Mouse (Mus musculus): ENCODE results near the gene Pigs. TPM values are rescaled to one million over a fixed set of nuclear protein-coding genes. Genes with fewer than 3 reads are reported as not detected.

Pigs gene
- 12.6 and 17.9 TPM in 2 replicates for total RNA-seq (2017)

DNA sequence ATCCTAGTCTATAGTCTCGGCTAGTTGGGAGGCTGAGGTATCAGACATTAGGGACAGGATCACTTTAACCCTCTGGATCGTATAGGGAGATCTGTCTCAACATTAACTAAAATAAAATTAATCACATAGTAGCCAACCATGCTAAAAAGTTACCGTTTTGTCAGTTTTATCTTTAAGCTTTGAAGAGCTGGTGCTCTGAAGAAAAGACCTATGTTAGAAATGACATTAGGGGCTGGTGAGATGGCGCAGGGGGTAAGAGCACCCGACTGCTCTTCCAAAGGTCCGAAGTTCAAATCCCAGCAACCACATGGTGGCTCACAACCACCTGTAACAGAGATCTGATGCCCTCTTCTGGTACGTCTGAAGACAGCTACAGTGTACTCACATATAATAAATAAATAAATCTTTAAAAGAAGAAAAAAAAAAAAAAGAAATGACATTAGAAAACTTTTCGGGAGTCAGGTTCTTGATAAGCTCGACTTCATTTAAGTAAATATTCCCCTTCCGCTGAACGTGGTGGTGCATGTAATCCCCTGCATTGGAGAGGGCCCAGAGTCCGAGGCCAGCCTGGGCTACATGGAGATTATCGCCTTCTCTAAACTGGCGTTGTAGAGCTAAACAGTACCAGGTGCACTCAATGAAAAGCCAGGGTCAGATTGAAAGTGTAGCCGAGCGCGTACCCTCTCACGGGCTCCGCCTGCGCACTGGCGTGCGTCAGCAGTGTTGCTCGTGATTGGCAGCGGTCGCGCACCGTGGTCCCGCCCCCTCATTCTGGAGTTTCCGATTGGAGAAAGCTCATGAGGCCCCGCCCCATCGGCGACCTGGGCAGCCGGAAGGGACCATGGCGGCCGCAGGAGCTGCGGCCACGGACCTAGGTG, at the start of gene Pigs:
Pigs (plus strand) TSS at position 782 of the 878 bp plus-strand sequence.
- ATAC-seq (replicated peaks; ENCODE audit: low read depth, poor library complexity, severe bottlenecking): peak; percentile 98

DNA sequence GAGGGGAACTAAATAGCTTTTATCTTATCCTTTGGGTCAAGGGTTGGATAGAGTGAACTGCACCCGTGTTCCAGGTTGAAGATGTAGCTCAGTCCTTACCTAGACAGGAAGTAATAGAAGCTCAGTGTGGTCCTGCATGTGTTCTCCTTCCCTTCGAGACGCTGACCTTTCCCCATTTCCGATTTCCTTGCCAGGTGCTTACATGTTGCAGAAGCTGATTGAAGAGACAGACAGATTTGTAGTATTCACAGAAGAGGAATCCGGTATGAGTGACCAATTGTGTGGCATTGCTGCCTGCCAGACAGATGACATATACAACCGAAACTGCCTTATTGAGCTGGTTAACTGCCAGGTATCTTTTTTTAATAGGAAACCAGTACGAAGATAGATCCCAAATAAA, 49.4 kb upstream of the Pigs start:
- no peak for ATAC-seq (replicated peaks; ENCODE audit: low read depth, poor library complexity, severe bottlenecking)

DNA sequence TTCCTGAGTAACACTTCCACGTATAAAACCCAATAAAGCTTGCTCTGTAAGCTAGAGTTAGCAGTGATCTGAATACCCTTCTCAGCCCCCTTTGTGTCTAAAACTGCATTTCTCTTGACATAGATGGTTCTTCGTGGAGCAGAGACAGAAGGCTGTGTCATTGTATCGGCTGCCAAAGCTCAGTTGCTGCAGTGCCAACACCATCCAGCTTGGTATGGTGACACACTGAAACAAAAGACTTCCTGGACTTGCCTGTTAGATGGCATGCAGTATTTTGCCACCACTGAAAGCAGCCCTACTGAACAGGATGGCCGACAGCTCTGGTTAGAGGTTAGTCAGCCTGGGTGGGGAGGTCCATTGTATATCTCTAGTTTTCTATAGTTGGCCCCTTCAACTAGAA, 48.6 kb upstream of the Pigs start:
- ATAC-seq (replicated peaks; ENCODE audit: low read depth, poor library complexity, severe bottlenecking): no peak

DNA sequence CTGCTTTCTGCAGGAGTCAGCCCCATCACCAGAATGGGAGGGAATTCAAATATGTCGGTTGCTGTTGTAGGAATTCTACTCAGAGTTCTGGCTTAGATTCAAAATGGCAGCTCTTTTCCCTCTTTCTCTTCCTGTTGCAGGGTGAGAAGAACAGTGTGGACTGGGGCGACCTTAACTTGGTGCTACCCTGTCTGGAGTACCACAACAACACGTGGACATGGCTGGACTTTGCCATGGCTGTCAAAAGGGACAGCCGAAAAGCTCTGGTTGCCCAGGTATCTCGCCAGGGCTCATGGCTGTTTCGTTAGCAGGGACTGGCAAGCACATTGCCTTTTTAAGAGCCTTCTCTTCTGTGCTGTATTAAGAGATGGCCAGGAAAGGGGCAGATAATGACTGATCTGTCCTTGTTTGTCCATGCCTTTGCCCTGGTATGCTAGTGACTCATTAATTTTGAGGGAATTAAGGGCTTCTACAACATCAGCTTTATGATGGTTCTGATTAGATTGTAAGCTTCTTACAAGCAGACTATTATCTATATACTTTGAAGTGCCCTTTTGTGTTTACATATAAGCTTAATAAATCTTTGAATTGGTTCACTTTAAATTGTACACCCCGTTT, 39.0 kb upstream of the Pigs start:
- ATAC-seq (replicated peaks; ENCODE audit: low read depth, poor library complexity, severe bottlenecking): no peak

DNA sequence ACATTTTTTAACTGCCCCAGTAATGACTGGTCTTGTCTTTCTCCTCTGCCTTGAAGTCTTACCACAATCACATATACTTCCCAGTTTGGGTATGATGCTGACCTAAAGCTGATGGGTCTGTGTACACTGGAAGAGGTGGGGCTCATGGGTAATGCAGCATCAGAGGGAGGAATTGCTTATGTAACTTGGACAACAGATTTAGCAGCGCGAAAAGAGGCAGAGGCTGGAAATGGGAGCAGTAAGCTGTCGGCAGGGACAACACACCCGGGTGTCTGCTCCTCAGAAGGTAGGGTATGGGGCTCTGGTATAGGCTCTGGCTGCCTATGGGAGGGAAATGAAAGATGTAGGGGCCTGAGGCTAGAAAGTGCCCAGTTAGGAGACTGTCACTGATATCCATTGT, 37.6 kb upstream of the Pigs start, which contains the start of gene BC030499:
BC030499 (plus strand) TSS at position 188 of the 400 bp plus-strand sequence.
- ATAC-seq (replicated peaks; ENCODE audit: low read depth, poor library complexity, severe bottlenecking): no peak

DNA sequence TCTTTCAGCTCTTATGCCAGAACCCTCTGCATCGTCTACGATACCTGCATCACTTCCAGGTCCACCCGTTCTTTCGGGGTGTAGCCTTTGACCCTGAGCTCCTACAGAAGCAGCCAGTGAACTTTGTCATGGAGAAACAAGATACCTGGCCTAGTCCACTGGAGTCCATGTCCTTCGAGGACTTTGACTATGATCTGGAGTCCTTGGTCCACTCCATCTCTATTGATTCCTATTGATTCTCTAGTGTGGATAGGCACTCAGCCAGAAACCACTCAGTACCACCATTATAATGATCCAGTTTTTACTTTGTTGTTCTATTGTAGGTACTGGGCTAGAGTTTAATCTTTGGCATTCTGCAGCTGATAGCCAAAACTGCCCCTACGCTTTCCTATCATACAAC, 33.6 kb upstream of the Pigs start:
- ATAC-seq (replicated peaks; ENCODE audit: low read depth, poor library complexity, severe bottlenecking): no peak

DNA sequence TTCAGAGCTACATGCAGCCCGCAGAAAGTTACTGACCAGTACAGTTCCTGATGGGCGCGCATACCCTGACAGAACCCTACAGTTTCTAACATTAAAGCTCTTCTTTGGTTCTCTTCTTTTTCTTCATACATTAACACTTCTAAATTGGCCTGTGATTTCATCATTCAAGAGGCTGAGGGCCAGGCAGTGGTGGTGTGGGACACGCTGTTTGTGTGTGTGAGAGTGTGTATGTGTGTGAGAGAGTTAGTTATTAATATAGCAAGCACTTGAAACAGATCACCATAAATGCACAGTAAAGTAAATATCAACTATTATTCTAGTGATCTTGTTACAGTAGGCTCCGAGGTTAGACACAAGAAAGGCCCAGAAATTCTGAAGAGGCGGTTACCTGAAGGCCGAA, 27.3 kb upstream of the Pigs start:
- ATAC-seq (replicated peaks; ENCODE audit: low read depth, poor library complexity, severe bottlenecking): no peak

DNA sequence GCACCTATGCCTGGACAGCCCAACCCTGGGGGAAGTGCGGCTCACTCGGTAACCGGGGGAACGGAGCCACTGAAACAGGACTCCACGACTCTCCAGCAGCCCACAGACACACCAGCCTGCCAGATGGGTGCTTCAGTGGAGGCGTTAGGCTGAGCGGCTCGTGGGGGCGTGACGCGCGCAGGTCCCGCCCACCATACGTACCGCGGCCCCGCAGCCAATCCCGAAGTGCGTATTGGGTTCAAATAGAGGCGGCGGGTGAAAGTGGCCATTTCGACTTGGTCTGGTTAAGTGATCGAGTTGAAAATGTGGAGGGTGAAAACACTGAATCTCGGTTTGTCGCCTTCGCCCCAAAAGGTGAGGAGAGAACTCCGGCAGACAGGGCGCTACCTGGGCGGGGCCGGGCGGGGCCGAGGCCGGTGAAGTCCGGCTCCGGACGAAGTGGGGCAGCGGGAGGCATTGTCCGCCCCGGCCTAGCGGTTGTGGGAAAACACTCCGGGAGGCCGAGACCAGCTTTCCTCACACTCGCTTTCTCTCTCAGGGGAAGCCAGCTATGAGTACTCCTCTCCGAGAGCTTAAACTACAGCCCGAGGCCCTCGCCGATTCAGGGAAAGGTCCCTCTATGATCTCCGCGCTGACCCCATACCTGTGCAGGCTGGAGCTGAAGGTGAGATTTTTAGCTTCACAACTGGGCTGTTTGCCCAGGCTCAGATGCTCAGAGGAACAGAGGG, 26.7 kb upstream of the Pigs start, which contains the start of gene Spag5:
Spag5 (plus strand) TSS at position 173 of the 728 bp plus-strand sequence.
- ATAC-seq (replicated peaks; ENCODE audit: low read depth, poor library complexity, severe bottlenecking): peak; percentile 100

DNA sequence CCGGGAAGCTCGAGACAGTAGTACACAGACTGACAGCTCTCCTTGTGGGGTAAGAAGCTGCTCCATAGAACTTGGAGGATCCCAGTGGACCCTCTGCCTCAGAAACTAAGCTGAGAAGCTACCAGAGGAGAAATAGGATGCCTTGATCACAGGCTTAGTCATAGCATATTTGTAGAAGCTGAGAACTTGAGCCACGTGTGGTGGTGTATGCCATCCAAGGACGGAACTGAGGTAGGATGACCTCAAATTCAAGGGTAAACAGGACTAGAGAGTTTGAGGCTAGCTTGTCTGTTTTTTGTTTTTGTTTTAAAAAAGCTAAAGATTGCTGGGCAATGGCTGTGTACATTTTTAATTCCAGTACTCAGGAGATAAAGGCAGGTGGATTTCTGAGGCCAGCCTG, 22.9 kb upstream of the Pigs start:
- ATAC-seq (replicated peaks; ENCODE audit: low read depth, poor library complexity, severe bottlenecking): no peak

DNA sequence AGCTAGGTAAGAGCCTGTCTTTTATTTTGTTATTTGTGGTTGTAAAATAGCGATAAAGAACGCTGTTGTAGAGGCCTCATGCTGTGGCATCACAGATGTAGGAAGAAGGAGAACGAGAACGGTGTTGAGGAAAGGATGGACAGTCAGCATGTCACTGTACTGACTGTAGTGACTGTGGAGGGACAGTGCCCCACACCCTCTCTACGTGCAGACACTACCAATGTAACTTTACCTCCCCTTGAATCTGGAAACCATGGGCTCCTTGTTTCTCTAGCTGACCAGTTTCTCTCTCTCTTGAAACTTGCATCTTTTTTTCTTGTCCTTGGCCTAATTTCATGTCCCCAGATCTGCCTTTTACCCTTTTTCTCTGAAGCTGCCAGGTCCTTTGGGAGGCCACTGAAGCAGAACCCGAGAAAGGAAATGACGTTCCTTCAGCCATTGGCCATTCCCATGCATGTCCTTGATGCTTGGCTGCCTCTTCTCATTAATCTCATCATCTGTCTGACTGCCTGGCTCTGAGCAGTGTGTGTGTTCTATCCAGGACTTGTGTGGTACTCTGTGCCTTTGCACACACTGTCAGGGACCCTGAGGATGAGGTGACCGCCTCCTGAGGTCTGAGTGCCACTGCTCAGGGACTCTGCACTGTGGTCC, 17.2 kb upstream of the Pigs start:
- ATAC-seq (replicated peaks; ENCODE audit: low read depth, poor library complexity, severe bottlenecking): no peak

DNA sequence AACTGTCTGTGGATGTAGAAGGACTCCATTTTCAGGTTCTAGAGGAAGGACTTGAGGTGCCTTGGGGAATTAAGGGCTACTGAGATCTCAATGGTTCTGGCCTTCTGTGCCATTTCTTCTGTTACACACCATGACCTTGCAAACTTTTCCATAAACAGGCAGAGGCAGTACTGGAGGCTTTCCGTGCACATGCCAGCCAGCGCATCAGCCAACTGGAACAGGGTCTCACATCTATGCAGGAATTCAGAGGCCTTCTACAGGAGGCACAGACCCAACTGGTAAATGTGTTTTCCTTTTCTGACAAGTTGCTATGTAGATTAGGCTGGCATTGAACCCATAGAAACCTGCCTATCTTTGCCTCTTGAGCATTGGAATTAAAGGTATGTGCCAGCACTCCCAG, 14.6 kb upstream of the Pigs start:
- ATAC-seq (replicated peaks; ENCODE audit: low read depth, poor library complexity, severe bottlenecking): no peak

DNA sequence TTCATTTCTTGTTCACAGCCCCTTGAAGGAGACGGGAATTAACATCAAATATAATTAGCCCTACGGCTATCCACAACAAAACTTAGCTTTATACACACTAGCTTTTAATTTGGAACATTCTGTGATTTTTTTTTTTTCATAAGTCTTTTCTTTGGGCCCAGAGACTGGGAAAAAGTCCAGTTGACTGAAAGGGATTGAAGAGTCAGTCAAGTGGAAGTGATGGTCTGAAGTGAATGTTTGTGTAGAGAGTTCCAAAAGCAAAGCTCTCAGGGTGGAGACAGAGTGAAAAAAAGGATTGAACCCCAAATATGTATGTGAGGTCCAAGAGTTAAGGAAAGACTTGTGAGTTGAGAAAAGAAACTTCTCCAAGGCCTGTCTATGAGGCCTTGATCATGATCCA, 9.8 kb upstream of the Pigs start:
- no peak for ATAC-seq (replicated peaks; ENCODE audit: low read depth, poor library complexity, severe bottlenecking)

DNA sequence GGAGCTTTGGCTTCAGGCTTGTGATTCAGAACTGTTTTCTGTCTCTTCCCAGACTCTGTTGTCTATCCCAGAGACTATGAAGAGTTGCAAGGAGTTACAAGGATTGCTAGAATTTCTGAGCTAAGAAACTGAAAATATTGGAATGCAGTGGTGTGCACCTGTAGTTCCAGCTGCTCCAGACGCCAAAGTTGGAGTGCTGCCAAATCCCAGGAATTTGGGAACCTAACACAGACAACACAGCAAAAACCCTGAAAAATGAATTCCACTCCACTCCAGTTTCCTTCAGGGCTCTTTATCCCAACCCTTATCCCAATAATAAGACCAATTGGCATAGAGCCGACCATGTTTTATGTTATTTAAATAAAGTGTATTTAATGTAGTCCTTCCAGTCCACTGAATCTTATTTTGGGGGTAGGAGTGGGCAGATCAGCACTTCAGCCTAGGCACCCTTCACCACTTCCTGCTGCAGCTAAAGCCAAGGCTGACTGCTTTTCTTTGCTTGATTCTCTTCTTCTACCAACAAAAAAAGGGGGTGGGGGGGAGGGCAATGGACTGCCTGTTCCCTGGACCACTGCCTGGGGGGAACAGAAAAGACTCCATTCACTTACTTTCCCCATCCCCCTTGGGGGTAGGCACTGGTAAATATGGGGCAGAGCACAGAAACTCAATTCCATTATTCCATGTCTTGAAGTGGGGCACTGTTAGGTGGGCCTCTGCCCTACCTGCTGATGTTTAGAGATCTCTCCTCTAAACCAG, 6.0 kb upstream of the Pigs start:
- no peak for ATAC-seq (replicated peaks; ENCODE audit: low read depth, poor library complexity, severe bottlenecking)

DNA sequence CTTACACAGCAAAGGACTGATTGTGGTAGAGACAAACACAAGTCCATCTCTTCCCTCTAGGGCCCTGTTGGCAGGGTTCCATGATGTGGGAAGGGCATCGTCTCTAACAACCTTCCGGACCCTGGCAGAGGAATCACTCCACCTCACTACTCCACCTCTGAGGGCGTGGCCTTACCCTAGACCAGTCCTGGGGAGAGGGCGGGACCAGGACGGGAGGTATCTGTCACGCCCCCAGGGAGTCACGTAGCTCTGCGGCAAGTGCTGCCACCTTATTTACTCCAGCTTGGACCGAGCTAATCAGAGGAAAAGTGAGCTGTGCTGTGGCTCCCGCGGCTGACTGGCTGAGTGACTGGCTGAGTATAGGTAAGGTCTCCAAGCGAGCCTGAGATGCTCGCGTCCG, 5.4 kb upstream of the Pigs start, which contains the start of gene Aldoc:
Aldoc (plus strand) TSS at position 109 of the 400 bp plus-strand sequence.
- ATAC-seq (replicated peaks; ENCODE audit: low read depth, poor library complexity, severe bottlenecking): peak; percentile 97

DNA sequence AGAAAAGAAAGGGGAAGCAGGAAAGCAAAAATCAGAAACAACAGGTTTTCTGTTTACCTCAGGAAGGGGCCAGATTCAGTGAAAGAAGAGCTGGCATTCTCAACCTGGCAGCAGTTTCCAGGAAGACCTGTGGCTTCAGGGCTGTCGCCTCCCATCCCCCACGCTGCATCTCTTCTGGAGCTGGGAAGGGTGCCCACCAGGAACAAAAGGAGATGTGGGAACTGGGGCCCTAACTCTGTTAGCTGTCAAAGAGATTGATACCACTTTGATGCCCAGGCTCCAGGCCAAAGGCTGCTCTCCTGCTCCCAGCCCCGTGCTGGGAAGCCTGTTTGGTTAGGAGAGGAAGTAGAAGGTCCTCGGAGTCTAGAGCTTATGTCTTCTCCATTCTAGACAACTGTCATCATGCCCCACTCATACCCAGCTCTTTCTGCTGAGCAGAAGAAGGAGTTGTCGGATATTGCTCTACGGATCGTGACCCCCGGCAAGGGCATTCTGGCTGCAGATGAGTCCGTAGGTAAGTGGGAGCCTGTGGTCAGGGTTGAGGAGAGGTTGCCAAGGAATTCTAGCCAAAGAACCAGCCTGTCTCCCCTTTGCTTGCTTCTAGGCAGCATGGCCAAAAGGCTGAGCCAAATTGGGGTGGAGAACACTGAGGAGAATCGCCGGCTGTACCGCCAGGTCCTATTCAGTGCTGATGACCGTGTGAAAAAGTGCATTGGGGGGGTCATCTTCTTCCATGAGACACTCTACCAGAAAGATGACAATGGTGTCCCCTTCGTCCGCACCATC, 4.0 kb upstream of the Pigs start:
- no peak for ATAC-seq (replicated peaks; ENCODE audit: low read depth, poor library complexity, severe bottlenecking)

DNA sequence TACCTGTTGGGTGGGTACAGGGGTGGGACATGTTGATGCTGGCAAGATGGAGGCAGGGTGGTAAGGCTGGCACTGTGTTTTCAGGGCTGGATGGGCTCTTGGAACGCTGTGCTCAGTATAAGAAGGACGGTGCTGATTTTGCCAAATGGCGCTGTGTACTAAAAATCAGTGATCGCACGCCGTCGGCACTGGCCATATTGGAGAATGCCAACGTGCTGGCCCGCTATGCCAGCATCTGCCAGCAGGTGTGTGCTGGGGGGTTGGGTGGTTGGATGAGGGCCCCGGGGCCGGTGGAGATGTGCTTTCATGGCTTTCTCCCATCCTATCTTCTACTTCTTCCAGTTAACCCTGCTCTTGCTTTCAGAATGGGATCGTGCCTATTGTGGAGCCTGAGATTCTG, 3.2 kb upstream of the Pigs start:
- no peak for ATAC-seq (replicated peaks; ENCODE audit: low read depth, poor library complexity, severe bottlenecking)

DNA sequence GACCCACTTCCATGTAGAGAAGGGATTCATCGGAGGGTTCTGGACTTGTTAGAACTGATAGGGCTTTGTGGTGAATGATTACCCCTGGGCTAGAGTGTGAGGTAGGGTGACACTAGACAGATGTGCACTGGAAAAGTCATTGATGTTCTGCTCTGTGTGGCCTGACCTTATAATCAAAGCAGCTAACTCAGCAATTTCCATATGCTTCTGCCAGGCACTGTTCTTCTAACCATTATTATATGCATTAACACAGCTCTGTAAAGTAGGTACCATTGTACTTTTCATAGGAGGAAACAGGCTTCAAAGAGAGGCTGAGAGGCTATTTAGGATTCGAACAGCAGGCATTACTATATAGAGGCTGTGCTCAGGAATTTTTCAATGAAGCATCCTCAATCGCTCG, 1.0 kb upstream of the Pigs start:
- no peak for ATAC-seq (replicated peaks; ENCODE audit: low read depth, poor library complexity, severe bottlenecking)

DNA sequence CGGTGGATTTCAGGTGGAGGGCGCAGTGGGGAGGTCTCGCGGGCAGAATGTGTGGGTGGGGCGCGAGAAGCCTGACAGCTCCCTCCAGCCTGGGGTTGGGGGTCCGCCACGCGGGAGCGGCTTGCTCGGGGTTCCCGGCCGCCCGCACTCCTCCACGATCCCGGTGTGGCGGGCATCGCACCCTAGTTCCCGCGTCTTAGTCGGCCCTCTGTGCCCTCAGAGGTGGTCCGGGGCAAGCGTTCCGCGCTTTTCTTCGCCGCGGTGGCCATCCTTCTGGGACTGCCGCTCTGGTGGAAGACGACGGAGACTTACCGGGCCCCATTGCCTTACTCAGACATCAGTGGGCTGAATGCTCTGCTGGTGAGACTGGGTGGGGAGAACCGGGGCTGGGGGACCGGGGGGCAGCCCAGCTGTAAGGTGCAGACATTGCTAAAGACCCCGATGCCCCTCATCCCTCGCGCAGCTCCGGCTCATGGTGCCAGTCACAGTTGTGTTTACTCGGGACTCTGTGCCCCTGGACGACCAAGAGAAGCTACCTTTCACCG, 369 bp downstream of the Pigs start:
- ATAC-seq (replicated peaks; ENCODE audit: low read depth, poor library complexity, severe bottlenecking): no peak; the same call in 1 of the 2 replicates

DNA sequence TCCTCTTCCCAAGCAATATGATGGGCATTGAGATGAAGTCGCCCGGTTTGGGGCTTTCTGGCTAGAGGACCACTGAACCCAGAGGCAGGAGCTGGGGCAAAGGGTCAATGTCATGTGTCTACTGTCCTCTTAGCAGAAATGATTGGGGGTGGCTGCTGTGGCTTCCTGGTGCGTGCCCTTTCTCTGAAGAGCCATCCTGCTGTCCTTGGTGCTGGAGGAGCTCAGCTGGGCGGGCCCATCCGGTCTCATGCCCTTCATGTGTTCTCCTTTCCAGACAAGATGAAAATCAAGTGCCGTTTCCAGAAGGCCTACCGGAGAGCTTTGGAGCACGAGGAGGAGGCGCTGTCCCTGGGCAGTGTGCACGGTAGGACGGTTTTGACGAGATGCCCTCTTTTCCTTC, 4.5 kb downstream of the Pigs start:
- no peak for ATAC-seq (replicated peaks; ENCODE audit: low read depth, poor library complexity, severe bottlenecking)

Data from common myeloid progenitor, adult 5-6 weeks (primary cell).